Mouse (Mus musculus) liver, embryonic 13.5 days (tissue): ENCODE data around the gene Ciao1. TPM values are rescaled to one million over a fixed set of nuclear protein-coding genes. Genes with fewer than 3 reads are reported as not detected.
"Not testable (repeated sequence)": the region's sequence is repeated elsewhere in the genome, so short reads cannot be mapped to it uniquely, and the experiment has no call there.

ENCODE experiments used
- ATAC-seq: fragments of 200-750 bp; cut with Nextera tagmentation; 2 replicates; pipeline ENCODE4 v1.8.0; 2017; ENCODE audit warnings: low read depth, mild to moderate bottlenecking, moderate number of reproducible peaks, moderate library complexity
- DNase-seq: peaks from one replicate; pipeline ENCODE4 v3.0.0; 2022
- H3K27ac ChIP-seq: fragments of 300-500 bp; sonication (generic); 2 replicates; pipeline ENCODE4 v1.5.1; 2015; ENCODE audit warnings: moderate library complexity, mild to moderate bottlenecking, inconsistent platforms
- H3K27me3 ChIP-seq: fragments of 300-500 bp; sonication (generic); 2 replicates; pipeline ENCODE4 v1.6.1; 2015; ENCODE audit warnings: mild to moderate bottlenecking, inconsistent platforms
- H3K36me3 ChIP-seq: fragments of 300-500 bp; sonication (generic); 2 replicates; pipeline ENCODE4 v1.6.1; 2015; ENCODE audit warnings: mild to moderate bottlenecking, inconsistent platforms
- H3K4me1 ChIP-seq: fragments of 300-500 bp; sonication (generic); replicated peaks from 2 replicates; pipeline ENCODE4 v1.6.1; 2015; ENCODE audit warnings: inconsistent platforms
- H3K4me2 ChIP-seq: fragments of 300-500 bp; sonication (generic); 2 replicates; pipeline ENCODE4 v1.6.1; 2015; ENCODE audit warnings: inconsistent platforms, mild to moderate bottlenecking, moderate library complexity
- H3K4me3 ChIP-seq: fragments of 300-500 bp; sonication (generic); replicated peaks from 2 replicates; pipeline ENCODE4 v1.5.1; 2015; ENCODE audit warnings: mild to moderate bottlenecking, inconsistent platforms
- H3K9ac ChIP-seq: fragments of 300-500 bp; sonication (generic); 2 replicates; pipeline ENCODE4 v1.6.1; 2015; ENCODE audit warnings: mild to moderate bottlenecking, inconsistent platforms
- H3K9me3 ChIP-seq: fragments of 300-500 bp; sonication (generic); replicated peaks from 2 replicates; pipeline ENCODE4 v1.6.1; 2016; ENCODE audit warnings: inconsistent platforms
- WGBS: fragments of 180-500 bp; shearing (Covaris S2); methylation state at CpG from one replicate; pipeline ENCODE4 v1.1.7; 2015; ENCODE audit not compliant: insufficient replicate concordance; 5-methylcytosine and 5-hydroxymethylcytosine counted together
- polyA plus RNA-seq: library from polyadenylated mRNA; unstranded; fragments of >200 nt; fragmentation: Nextera tagmentation; extraction: Ambion mirVana; gene quantifications from 2 replicates; pipeline ENCODE4 v1.2.1, GENCODE M21; 2015

Gene Ciao1
- polyA plus RNA-seq, 1 experiment from 2014 or later = 44.6 TPM

DNA sequence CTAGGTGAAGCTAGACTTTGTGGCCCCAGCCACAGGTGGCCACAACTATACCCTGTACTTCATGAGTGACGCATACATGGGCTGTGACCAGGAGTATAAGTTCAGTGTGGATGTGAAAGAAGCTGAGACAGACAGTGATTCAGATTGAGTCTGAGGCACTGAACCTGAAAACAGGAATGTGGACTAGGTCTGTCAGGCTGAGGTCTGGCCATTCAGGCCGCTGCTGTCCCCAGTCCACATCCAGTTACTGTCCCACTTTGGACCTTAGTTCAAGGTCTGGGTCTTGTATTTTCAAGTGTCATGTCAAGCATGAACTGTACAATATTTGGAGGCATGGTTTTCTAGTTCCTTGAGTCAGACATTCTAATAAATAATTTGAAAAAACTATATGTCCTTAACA lies 7.6 kb downstream of the Ciao1 start:
- H3K9ac ChIP-seq = no peak overlapping the region
- H3K36me3 ChIP-seq = peaks cover 90% of the 10 kb centered on the region
- H3K4me3 ChIP-seq = no peak overlapping the region
- no peak overlapping the region for H3K4me2 ChIP-seq
- H3K4me1 ChIP-seq = no peaks in the 10 kb centered on the region
- 90% methylated on average over 2 of the region's 2 CpGs for WGBS
- H3K9me3 ChIP-seq = no peaks in the 10 kb centered on the region
- H3K27me3 ChIP-seq = no peaks in the 10 kb centered on the region
- DNase-seq (no peak), ATAC-seq (no peak)
- no peak overlapping the region for H3K27ac ChIP-seq

- H3K9me3 ChIP-seq = no peaks in the 10 kb centered on the region
- peaks cover 94% of the 10 kb centered on the region for H3K36me3 ChIP-seq
- H3K4me3 ChIP-seq = no peak overlapping the region
- ATAC-seq (no peak), DNase-seq (no peak)
- WGBS = 86% methylated on average over 11 of the region's 11 CpGs
- no peaks in the 10 kb centered on the region for H3K4me1 ChIP-seq
- H3K27ac ChIP-seq = no peak overlapping the region
- H3K27me3 ChIP-seq = no peaks in the 10 kb centered on the region
- no peak overlapping the region for H3K9ac ChIP-seq
- no peak overlapping the region for H3K4me2 ChIP-seq
These were observed 9.6 kb downstream of the Ciao1 start for GRCm38 (mm10) chr2:127237897-127238610.

- H3K9me3 ChIP-seq = no peaks in the 10 kb centered on the region
- H3K9ac ChIP-seq = no peak overlapping the region
- H3K4me3 ChIP-seq = no peak overlapping the region
- H3K27me3 ChIP-seq = no peaks in the 10 kb centered on the region
- 95% methylated on average over 3 of the region's 3 CpGs for WGBS
- H3K27ac ChIP-seq = no peak overlapping the region
- H3K4me1 ChIP-seq = no peaks in the 10 kb centered on the region
- ATAC-seq (no peak), DNase-seq (no peak)
- peaks cover 94% of the 10 kb centered on the region for H3K36me3 ChIP-seq
- no peak overlapping the region for H3K4me2 ChIP-seq
These were observed 22.4 kb downstream of the Ciao1 start for GRCm38 (mm10) chr2:127225261-127225660.

DNA sequence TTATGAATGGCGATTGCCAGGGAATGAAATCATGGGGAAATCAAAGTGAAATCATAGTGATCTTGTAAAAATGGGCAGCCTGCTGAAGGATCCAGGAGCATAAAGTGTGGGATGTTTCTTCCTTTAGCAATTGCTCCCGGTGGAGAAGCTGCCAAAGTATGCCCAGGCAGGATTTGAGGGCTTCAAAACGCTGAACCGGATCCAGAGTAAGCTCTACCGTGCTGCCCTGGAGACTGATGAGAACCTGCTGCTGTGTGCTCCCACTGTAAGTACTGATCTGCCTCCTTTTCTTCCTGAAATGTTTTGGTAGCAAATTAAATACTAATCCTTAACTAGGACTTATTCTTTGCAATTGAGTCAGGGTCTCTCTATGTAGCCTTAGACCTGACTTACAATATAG lies 29.9 kb downstream of the Ciao1 start:
- H3K36me3 ChIP-seq = peaks cover 98% of the 10 kb centered on the region

DNA sequence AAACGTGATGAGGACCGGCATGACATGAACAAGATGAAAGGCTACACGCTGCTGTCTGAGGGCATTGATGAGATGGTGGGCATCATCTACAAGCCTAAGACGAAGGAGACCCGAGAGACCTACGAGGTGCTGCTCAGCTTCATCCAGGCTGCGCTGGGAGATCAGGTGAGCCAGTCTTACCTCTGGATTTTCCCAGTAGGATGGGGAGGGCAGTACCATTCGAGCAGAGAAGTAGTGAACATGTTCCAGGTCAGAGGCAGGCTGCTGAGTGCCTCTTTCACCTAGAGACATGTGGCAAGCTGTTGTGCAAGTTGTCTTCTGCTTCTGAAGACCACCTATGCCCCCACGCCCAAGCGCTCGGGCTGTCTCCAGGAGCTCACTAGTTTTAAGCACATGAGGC lies 36.9 kb downstream of the Ciao1 start:
- Histone ChIP-seq H3K4me1 (peaks cover 23% of the 10 kb centered on the region), H3K27ac (no peak overlapping the region), H3K9me3 (no peaks in the 10 kb centered on the region), H3K4me2 (no peak overlapping the region), H3K4me3 (no peak overlapping the region), H3K36me3 (peaks cover 53% of the 10 kb centered on the region), H3K27me3 (no peaks in the 10 kb centered on the region), H3K9ac (no peak overlapping the region)
- 87% methylated on average over 11 of the region's 11 CpGs for WGBS
- DNase-seq = no peak
- no peak for ATAC-seq

More for the DNA sequence above, 29.9 kb downstream of the Ciao1 start:
- Histone ChIP-seq H3K27ac (no peak overlapping the region), H3K4me1 (no peaks in the 10 kb centered on the region), H3K9me3 (no peaks in the 10 kb centered on the region), H3K4me3 (no peak overlapping the region), H3K9ac (no peak overlapping the region), H3K27me3 (no peaks in the 10 kb centered on the region), H3K4me2 (no peak overlapping the region)
- 90% methylated on average over 5 of the region's 5 CpGs for WGBS
- ATAC-seq = no peak
- DNase-seq = no peak

DNA sequence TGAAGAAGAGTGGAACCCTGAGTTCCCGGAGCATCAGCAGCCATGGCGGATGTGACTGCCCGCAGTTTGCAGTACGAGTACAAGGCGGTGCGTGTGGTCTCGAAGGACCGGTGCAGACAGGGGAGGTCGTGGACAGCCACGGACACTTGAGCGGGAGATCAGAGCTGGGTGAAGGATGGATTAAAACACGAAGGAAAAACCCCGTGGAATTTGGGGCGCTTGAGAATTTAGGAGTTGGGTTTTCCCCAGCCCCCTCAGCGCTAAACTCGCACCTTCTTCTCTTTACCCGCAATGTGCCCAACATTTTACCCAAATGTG lies 39.2 kb downstream of the Ciao1 start:
- DNase-seq (no peak), ATAC-seq (no peak)
- Histone ChIP-seq H3K4me1 (peaks cover 23% of the 10 kb centered on the region), H3K9ac (peak overlapping the region; percentile 89), H3K27ac (peak overlapping the region; percentile 80), H3K27me3 (no peaks in the 10 kb centered on the region), H3K36me3 (peaks cover 30% of the 10 kb centered on the region), H3K4me3 (peak overlapping the region; percentile 95), H3K9me3 (no peaks in the 10 kb centered on the region), H3K4me2 (peak overlapping the region; percentile 85)
- WGBS = 0% methylated on average over 17 of the region's 17 CpGs

DNA sequence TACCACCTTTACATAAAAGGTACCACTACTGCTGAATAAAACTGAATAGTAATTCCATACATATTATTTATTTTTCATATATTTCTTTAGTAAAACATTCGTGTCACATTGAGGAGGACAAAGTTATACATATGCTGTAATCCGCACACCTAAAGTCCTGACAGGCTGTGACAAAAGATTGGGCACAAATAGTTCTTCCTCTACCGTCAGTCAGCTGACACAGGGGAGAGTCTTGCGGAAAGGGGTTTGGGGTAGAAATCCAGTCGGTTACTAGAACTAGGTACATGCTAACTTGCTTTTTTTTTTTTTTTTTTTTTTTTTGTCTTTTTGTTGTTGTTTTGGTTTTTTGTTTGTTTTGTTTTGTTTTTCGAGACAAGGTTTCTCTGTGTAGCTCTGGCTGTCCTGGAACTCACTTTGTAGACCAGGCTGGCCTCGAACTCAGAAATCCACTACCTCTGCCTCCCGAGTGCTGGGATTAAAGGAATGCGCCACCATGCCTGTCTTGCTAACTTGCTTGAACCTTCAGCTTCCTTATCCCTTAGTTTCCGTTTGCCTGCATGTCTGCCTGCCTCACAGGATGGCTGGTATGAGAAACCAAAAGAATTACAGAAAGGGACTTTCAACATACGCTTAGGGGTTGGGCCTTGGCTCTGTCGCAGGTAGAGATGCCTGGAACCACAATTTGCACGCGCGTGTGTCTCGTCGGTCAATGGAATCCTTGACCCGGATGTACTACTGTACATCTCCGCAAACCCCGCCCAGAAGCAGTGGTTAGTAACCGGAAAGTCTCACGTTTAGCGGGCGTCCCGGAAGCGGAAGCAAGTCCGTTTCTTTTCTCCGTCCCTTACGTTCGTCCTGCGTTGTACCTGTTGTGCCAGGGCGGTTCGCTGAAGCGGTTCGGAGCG lies 39.8 kb downstream of the Ciao1 start, which contains the start of the genes 1810024B03Rik and Snrnp200:
1810024B03Rik (minus strand) TSS at position 734 of the 905 bp plus-strand sequence.
Snrnp200 (plus strand) TSS at position 840 of the 905 bp plus-strand sequence.
- Histone ChIP-seq H3K27ac (peak within 1 kb of the TSS; percentile 80), H3K36me3 (peaks cover 24% of the 10 kb centered on the region), H3K9me3 (no peaks in the 10 kb centered on the region), H3K27me3 (no peaks in the 10 kb centered on the region), H3K4me2 (peak within 1 kb of the TSS; percentile 85), H3K4me3 (peak within 1 kb of the TSS; percentile 95), H3K4me1 (peaks cover 23% of the 10 kb centered on the region), H3K9ac (peak within 1 kb of the TSS; percentile 89)
- ATAC-seq (peak; percentile 98), DNase-seq (peak; percentile 91)
- 7% methylated on average over 36 of the region's 36 CpGs for WGBS

- ATAC-seq (no peak), DNase-seq (no peak)
- Histone ChIP-seq H3K4me3 (peak overlapping the region; percentile 1; the same call in 1 of the 2 replicates), H3K4me1 (peaks cover 23% of the 10 kb centered on the region), H3K9ac (no peak overlapping the region), H3K36me3 (peaks cover 18% of the 10 kb centered on the region), H3K27ac (no peak overlapping the region), H3K4me2 (peak overlapping the region; percentile 85), H3K27me3 (no peaks in the 10 kb centered on the region), H3K9me3 (no peaks in the 10 kb centered on the region)
- 65% methylated on average over 2 of the region's 2 CpGs for WGBS
These were observed 40.7 kb downstream of the Ciao1 start for GRCm38 (mm10) chr2:127206916-127207315.

GRCm38 (mm10) chr2:127205936-127206335 lies 41.7 kb downstream of the Ciao1 start:
- H3K36me3 ChIP-seq = peaks cover 13% of the 10 kb centered on the region
- H3K4me2 ChIP-seq, H3K27me3 ChIP-seq, DNase-seq, H3K9me3 ChIP-seq, H3K9ac ChIP-seq, H3K4me3 ChIP-seq, ATAC-seq, H3K27ac ChIP-seq: not testable (repeated sequence)
- peaks cover 23% of the 10 kb centered on the region for H3K4me1 ChIP-seq
- 83% methylated on average over 4 of the region's 4 CpGs for WGBS

DNA sequence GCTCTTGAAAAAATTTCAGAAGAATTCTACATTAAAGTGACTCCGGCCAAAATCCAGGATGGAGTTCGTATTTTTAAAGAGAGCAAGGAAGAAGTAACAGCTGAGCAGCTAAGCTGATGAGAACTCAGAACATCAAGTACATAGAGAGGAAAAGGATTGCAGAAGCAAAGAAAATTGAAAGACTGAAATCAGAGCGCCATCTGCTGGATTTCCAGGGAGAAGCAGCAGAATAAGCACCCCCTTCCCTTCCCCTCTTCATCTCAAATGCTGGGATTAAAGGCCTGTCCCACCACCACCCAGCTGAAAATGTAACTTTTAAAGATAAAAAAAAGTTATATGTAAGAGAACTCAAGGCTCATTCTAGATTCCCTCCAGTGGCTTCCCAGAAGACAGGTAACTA lies 42.7 kb downstream of the Ciao1 start:
- DNase-seq = peak; percentile 40
- Histone ChIP-seq H3K27me3 (no peaks in the 10 kb centered on the region), H3K36me3 (peaks cover 13% of the 10 kb centered on the region), H3K4me3 (no peak overlapping the region), H3K4me2 (no peak overlapping the region), H3K9me3 (no peaks in the 10 kb centered on the region), H3K27ac (no peak overlapping the region), H3K9ac (no peak overlapping the region), H3K4me1 (peaks cover 22% of the 10 kb centered on the region)
- 24% methylated on average over 3 of the region's 3 CpGs for WGBS
- ATAC-seq = no peak
